In the genomic region with DNA sequence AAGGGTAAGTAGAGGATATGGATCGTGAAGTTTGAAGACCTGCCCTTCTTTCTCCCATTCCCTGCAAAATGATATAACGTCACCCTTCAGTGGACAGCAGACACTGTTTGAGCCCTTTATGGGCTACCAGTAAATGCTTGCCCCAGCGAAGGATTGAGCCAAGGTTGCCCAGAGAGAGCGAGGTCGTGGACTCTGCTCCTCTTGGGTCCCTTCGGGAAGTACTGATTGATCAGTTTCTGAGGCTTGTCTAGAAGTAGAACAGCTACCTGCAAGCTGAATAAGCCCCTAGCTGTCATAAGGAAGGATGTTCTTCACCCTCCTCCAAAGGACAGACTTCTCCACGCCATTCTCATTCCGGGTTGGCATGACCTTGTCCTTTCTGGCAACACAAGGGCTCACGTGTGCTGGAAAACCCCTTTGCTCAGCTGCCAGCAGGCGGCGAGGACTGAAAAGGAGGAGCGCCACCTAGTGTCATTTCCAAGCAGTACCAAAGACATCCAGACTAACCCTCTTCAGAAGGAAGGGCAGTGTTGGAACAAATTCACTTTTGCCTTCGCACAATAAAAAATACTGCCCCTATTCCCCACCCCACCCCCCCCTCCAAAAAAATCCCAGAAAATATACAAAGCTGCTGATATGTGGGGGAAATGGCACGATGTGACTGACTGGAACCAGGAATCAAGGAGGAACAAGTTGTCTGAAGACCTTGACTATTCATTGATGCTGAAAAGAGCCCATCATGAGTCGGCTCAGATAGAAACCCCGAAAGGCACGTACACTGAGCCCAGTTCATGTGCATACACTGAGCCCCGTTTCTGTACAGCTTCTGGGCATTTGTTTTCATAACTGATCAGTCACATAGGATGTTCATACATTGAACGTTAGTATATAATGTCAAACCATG, we compare ENCODE assay signal across 8 mouse cellular contexts.
DNase-seq lines count a peak whose midpoint lies in the region; ATAC-seq and TF ChIP-seq lines count a peak whose summit lies in the region.

No protein-coding gene starts in this region.

- 39% methylated on average over 19 of the region's 19 CpGs for WGBS in heart, embryonic 14.5 days
- 32% methylated on average over 19 of the region's 19 CpGs for WGBS in liver, embryonic 13.5 days (ENCODE audit: insufficient replicate concordance)
- WGBS in neural tube, embryonic 12.5 days: 47% methylated on average over 19 of the region's 19 CpGs

- peaks cover 0 to 3% of the 10 kb centered on the region in 2 experiments; a peak in 2 of 4 replicates for H3K4me1 ChIP-seq in heart, embryonic 14.5 days (ENCODE audit: control insufficient read depth in 2 of 2, insufficient read depth in 2 of 2, low read length in 2 of 2)
- no peaks in the 10 kb centered on the region for H3K4me1 ChIP-seq in liver, embryonic 13.5 days (replicated peaks)
- H3K4me1 ChIP-seq in neural tube, embryonic 12.5 days: no peaks in the 10 kb centered on the region

- H3K36me3 ChIP-seq in C2C12 (ENCODE audit: control insufficient read depth, insufficient read depth): no peaks in the 10 kb centered on the region
- no peaks in the 10 kb centered on the region for H3K36me3 ChIP-seq in heart, embryonic 14.5 days (ENCODE audit: control insufficient read depth, insufficient read depth, low read length)
- H3K36me3 ChIP-seq in liver, embryonic 13.5 days: no peaks in the 10 kb centered on the region
- H3K36me3 ChIP-seq in neural tube, embryonic 12.5 days: no peaks in the 10 kb centered on the region

- peak overlapping the region; percentile 45 for H3K4me2 ChIP-seq in heart, embryonic 14.5 days (ENCODE audit: low read length)
- no peak overlapping the region for H3K4me2 ChIP-seq in liver, embryonic 13.5 days
- no peak overlapping the region for H3K4me2 ChIP-seq in neural tube, embryonic 12.5 days (replicated peaks)

- no peak overlapping the region for H3K9ac ChIP-seq in heart, embryonic 14.5 days (ENCODE audit: low read length)
- no peak overlapping the region for H3K9ac ChIP-seq in liver, embryonic 13.5 days
- H3K9ac ChIP-seq in neural tube, embryonic 12.5 days: no peak overlapping the region

- H3K27ac ChIP-seq in heart, embryonic 14.5 days (replicated peaks in 1 of 2; ENCODE audit: control insufficient read depth in 1 of 2, insufficient read depth in 1 of 2, low read depth in 2 of 2, low read length in 2 of 2): 0 out of 4 replicates have a peak overlapping the region, but pooled peaks of 1 of the 2 experiments have one; percentile 21
- no peak overlapping the region for H3K27ac ChIP-seq in liver, embryonic 13.5 days
- no peak overlapping the region for H3K27ac ChIP-seq in neural tube, embryonic 12.5 days

- ATAC-seq in heart, embryonic 14.5 days (ENCODE audit: insufficient number of reproducible peaks, insufficient read depth, low FRiP score, low read depth): peak; percentile 41; the same call in 1 of the 2 replicates
- ATAC-seq in liver, embryonic 13.5 days (ENCODE audit: low read depth): no peak; the same call in 1 of the 2 replicates
- ATAC-seq in neural tube, embryonic 12.5 days (ENCODE audit: low FRiP score, low read depth): peak; percentile 91

- H3K27me3 ChIP-seq in C2C12 (ENCODE audit: control insufficient read depth, insufficient read depth, insufficient read length): peaks cover 16% of the 10 kb centered on the region
- no peaks in the 10 kb centered on the region for H3K27me3 ChIP-seq in heart, embryonic 14.5 days (ENCODE audit: control insufficient read depth, insufficient read depth, low read length)
- H3K27me3 ChIP-seq in liver, embryonic 13.5 days: no peaks in the 10 kb centered on the region
- H3K27me3 ChIP-seq in neural tube, embryonic 12.5 days (replicated peaks): no peaks in the 10 kb centered on the region

- H3K9me3 ChIP-seq in heart, embryonic 14.5 days (ENCODE audit: control insufficient read depth, low read length): no peaks in the 10 kb centered on the region
- no peaks in the 10 kb centered on the region for H3K9me3 ChIP-seq in liver, embryonic 13.5 days (replicated peaks)
- no peaks in the 10 kb centered on the region for H3K9me3 ChIP-seq in neural tube, embryonic 12.5 days

- peak; percentile 81 for TF ChIP-seq CTCF in C2C12 (IDR thresholded peaks at IDR 0.05; ENCODE audit: control insufficient read depth, insufficient read depth, insufficient read length)

- no peak overlapping the region for H3K4me3 ChIP-seq in C2C12 (ENCODE audit: insufficient read depth, poor library complexity, severe bottlenecking)
- H3K4me3 ChIP-seq in heart, embryonic 14.5 days (ENCODE audit: control insufficient read depth in 1 of 2, insufficient read depth in 1 of 2, low read depth in 1 of 2, low read length in 2 of 2): no peak overlapping the region
- H3K4me3 ChIP-seq in liver, embryonic 13.5 days (replicated peaks): no peak overlapping the region
- no peak overlapping the region for H3K4me3 ChIP-seq in neural tube, embryonic 12.5 days

- peak; percentile 93 for DNase-seq in brain, adult 2 months (ENCODE audit: low read depth, low spot score)
- DNase-seq in fibroblast of lung, adult 2 months (ENCODE audit: low read depth): peak; percentile 60
- DNase-seq in kidney, postnatal 10 days: peak; percentile 88
- DNase-seq in liver, embryonic 13.5 days: peak; percentile 27
- peak; percentile 57 for DNase-seq in telencephalon, adult 2 months (ENCODE audit: low read depth, low spot score)

- no peaks in the 10 kb centered on the region for H3K79me3 ChIP-seq in C2C12 (ENCODE audit: low read depth)

- no peaks in the 10 kb centered on the region for H3K79me2 ChIP-seq in C2C12 (ENCODE audit: control insufficient read depth, insufficient read depth)

- H3ac ChIP-seq in C2C12 (ENCODE audit: control insufficient read depth, insufficient read length, low read depth): no peak overlapping the region

TF ChIP-seq in C2C12, 6 proteins besides CTCF, POLR2A, EP300 and RAD21:
- peak; percentile 63 for TF ChIP-seq USF1 (IDR thresholded peaks at IDR 0.05; ENCODE audit: low read depth)
- no peak for TF ChIP-seq FOSL1 (IDR thresholded peaks at IDR 0.05; ENCODE audit: insufficient read depth, low read length, poor library complexity, severe bottlenecking)
- TF ChIP-seq MYOG (IDR thresholded peaks at IDR 0.05; ENCODE audit: control insufficient read depth, extremely low read depth, insufficient read length): no peak
- TF ChIP-seq MYOD1 (IDR thresholded peaks at IDR 0.05; ENCODE audit: control insufficient read depth, insufficient read length, low read depth): no peak
- TF ChIP-seq MAX (IDR thresholded peaks at IDR 0.05): peak; percentile 30
- no peak for TF ChIP-seq CEBPB (IDR thresholded peaks at IDR 0.05; ENCODE audit: low read depth)

Comparison
In these comparisons a context has a peak if more than half of its experiments do, and no peak if none do; other contexts are left out.
1. DNase-seq: peak in every context shown above with its lines; median percentile 93 in brain, adult 2 months; 88 in kidney, postnatal 10 days; 60 in fibroblast of lung, adult 2 months; 57 in telencephalon, adult 2 months; 27 in liver, embryonic 13.5 days.